Mouse (Mus musculus): Measurements from ENCODE around the gene Gm20388.

Gm20388 gene

DNA sequence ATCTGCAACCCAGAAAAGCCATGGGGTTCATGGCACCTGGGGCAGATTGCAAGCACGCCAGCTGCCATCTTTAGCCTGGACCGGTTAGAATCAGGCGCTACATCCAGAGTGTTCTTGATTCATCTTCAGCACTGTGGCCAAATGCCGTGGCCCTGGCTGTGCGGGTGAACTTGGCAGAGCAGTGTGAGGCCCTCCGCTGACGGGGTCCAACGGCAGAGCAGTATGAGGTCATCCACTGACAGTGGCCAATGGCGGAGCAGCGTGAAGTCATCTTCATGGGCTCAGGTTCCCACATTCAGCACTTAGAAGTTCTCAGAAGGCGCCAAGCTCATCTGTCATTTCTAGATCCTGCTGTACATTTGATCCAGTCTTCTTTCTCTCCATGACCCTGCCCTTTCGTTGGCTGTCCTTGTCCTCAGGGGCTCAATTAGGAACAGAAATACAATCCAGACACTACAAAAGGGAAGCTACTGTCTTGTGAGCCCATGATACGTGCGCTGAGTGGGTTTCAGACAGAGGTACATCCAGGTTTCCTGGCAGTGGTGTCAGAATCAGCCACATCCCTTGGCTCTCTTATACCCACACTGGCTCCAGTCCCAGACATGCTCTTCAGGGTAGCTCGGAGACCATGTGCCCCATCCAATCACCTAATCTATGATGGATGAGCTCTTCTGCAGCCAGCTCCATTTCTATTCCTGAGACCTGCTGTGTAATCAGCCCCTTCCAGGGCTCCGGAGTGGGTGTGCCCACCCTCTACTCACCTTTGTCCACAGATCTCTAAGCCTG, 2329.8 kb downstream of the Gm20388 start:
- no peak for DNase-seq (ENCODE audit: low spot score in 2 of 2)

DNA sequence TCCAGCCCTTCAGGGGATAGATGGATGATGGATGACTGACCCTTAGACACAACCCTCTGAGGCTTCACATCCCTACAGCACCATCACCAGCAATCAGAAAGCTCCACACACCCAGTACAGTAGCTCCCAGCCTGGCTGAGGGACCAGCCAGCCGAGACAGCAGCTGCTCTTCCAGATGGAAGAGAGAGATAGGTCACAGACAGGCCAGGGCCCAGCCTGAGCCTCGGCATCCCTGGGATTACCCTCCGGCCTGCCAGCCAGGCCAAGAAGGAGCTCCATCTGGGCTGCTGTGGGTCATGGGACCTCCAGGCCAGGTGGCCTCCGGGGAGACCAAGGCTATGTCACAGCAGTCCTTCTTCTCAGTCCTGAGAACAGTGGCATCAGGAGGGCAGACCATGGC, 2332.7 kb downstream of the Gm20388 start:
- DNase-seq (ENCODE audit: low spot score in 2 of 2), result no peak

- DNase-seq (ENCODE audit: low spot score in 2 of 2), result no peak
Observed at GRCm38 (mm10) chr8:122245161-122245560, 2334.5 kb downstream of the Gm20388 start.

DNA sequence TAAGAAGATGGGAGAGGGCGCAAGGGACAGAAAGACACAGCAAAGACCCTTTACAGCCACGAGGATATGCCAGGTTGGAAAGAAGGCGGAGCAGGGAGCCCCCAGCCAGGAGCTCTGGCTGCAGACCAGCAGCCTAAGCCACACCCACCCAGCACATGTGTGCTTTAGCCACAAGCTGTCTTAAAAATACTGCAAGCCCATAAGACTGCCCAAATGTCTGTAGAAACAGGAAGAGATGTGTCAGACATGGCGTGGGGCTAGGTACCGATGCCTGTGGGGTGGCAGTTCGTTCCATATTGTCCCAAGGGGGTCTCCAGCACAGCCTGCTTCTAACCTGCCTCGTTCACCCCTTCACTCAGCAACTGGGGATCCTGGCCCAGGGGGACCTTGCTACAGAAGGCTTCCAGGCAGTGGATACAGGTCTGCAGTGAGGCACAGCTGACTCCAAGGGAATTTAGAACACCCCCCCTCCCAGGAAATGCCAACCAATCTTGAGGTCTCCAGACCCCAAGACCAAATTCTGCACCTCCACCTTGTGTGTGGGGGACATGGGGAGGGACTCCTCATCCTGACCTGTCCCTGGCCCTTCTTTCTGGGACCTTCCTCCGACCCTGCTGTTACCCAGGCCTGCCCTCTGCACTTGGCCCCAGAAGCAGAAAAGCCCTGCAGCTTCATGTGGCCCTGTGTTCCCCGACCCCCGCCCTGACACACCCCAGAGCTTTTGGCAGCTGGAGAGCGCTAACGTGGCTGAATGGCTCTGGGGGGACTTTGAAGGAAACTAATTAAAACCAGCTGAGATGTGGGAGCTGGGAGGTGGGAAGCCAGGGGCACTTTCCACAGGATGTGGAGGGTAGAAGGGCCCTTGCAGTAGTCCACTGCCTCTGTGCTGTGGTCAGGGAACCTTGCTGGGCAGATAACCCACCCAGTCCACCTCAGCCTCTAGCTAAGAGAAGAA, 2335.9 kb downstream of the Gm20388 start:
- DNase-seq (ENCODE audit: low spot score in 2 of 2), result no peak

GRCm38 (mm10) chr8:122251739-122252138, 2341.1 kb downstream of the Gm20388 start:
- no peak for DNase-seq (ENCODE audit: low spot score in 2 of 2)

DNA sequence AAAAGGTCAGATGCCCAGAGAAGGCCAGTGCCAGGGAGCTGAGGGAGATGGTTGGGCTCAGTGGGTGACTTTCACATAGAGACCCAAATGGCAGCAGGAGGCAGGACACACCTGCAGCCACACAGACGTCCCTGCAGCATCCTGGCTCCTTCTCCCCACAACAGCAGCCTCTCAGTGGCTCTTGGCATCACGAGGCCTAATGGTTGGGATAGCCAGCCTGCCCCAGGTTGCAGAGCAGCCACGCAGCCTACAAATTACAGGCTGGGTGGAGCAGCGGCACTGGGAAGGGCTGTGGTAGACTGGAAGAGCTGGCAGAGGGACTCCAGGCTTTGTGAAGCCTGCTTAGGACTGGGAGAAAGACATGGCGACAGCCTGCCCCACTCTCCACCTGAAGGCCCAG, 2341.7 kb downstream of the Gm20388 start:
- DNase-seq (ENCODE audit: low spot score in 2 of 2), result no peak

- peak; percentile 47 to 53 for DNase-seq (ENCODE audit: low spot score in 2 of 2)
Observed at GRCm38 (mm10) chr8:122259351-122259750, 2348.7 kb downstream of the Gm20388 start.

GRCm38 (mm10) chr8:122260755-122261154, 2350.1 kb downstream of the Gm20388 start:
- no peak for DNase-seq (ENCODE audit: low spot score in 2 of 2)

GRCm38 (mm10) chr8:122262835-122263234, 2352.2 kb downstream of the Gm20388 start:
- no peak for DNase-seq (ENCODE audit: low spot score in 2 of 2)

DNA sequence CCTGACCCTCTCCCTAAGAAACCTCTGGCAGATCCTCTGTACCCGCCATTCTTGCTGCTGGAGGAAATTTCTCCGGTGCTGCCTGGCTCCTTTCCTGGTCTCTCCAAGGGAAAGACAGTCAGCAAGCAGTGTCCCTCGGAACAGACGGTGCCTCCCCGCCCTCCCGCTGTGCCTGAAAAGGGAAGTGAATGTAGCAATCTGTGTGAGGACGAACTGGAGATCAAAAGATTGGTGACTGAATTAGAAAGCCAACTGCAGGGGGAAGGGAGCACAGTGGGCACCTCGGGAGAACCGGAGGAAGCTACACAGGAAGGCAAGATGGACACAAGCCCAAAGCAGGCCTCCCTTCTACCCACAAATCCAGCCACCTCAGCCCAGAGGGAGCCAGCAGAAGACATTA, 2353.6 kb downstream of the Gm20388 start:
- no peak for DNase-seq (ENCODE audit: low spot score in 2 of 2)

DNA sequence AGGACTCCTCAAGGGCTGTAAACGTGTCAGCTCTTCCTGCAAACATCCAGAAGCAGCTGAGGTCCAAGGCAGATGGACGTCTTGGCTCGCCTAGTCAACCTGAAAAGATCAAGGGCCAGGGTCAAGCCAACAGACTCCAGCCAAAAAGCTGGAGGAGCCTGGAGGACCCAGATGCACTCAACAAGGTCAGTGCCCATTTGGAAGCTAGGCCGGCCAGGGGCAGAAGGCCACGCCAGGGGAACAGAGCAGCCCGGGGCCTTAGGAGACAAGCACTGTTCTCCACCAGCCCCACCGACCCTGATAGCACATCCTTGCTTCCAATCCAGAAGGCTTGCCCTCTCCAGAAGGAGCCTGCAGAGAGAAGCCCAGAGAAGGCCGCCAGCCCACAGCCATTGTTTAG, 2354.9 kb downstream of the Gm20388 start:
- DNase-seq (ENCODE audit: low spot score in 2 of 2), result no peak

- DNase-seq (ENCODE audit: low spot score in 2 of 2), result no peak
Observed at GRCm38 (mm10) chr8:122266867-122267266, 2356.2 kb downstream of the Gm20388 start.

GRCm38 (mm10) chr8:122268861-122269260, 2358.2 kb downstream of the Gm20388 start:
- no peak for DNase-seq (ENCODE audit: low spot score in 2 of 2)

DNA sequence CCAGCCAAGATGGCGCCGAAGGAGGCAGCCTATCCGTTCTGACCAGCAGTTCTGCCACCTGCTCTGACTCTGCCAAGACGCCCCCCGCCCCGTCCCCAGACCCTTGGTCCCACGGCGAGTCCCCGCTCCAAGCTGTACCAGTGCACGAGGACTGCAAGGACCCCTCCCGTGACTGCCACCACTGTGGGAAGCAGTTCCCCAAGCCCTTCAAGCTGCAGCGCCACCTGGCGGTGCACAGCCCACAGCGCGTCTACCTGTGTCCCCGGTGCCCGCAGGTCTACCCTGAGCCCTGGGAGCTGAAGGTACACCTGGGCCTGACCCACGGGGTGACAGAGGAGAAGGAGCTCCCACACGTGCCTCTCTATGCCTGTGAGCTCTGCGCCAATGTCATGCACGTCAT, 2358.8 kb downstream of the Gm20388 start:
- DNase-seq (ENCODE audit: low spot score in 2 of 2), result peak in 1 of 2 experiments; percentile 58

DNA sequence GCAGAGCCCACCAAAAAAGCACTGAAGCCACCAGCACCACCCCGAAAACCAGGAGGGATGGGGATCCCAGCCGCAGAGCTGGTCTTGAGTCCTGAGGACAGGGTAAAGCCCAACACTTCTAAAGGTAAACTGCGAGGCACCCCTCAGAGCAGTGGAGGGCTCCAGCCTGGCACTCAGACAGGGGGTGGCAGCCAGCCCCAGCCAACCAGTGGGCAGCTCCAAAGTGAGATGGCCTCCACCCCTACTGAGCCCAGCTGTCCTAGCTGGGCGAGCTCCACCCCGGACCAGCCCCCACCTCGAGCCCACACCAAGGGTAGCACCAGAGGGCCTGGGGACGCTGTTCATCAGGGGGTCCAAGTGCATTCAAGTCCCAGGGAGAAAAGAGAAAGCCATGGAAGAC, 2359.9 kb downstream of the Gm20388 start:
- DNase-seq (ENCODE audit: low spot score in 2 of 2), result no peak

- DNase-seq (ENCODE audit: low spot score in 2 of 2), result peak; percentile 54 to 69
Observed at GRCm38 (mm10) chr8:122273152-122273551, 2362.5 kb downstream of the Gm20388 start.

GRCm38 (mm10) chr8:122273826-122274225, 2363.2 kb downstream of the Gm20388 start:
- DNase-seq (ENCODE audit: low spot score in 2 of 2), result no peak

DNA sequence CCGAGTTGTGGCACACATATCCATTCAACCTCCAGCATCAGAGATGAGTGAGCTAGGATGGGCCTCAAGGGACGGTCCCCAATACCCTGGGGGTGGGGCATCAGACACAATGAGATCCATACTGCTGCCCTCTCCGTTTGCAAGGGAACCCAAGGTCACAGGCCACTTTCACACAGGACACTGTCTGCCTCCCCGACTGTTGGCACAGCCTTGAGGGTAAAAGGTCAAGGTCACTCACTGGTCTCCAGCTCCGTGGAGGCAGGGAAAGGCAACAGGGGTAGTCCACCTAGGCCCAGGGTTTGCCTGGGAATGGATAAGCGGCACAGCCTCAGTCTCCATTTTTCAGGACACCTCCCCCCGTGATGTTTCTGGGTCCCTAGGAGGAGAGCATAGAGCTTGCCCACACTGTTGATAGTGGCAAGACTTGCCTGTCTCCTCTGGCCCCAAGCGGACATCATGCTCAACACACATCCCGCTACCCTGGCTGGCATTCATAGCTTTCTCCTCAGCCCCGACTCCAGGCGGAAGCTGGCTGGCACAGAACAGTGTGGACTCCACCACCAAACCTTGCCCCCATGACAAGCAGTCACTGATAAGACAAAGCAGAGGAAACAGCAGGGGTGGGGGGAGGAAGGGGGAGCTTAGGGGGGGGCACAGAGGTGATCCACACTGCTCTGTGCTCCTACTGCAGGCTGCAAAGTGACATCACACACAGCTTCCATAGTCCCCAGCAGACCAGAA, 2364.2 kb downstream of the Gm20388 start:
- DNase-seq (ENCODE audit: low spot score in 2 of 2), result no peak

DNA sequence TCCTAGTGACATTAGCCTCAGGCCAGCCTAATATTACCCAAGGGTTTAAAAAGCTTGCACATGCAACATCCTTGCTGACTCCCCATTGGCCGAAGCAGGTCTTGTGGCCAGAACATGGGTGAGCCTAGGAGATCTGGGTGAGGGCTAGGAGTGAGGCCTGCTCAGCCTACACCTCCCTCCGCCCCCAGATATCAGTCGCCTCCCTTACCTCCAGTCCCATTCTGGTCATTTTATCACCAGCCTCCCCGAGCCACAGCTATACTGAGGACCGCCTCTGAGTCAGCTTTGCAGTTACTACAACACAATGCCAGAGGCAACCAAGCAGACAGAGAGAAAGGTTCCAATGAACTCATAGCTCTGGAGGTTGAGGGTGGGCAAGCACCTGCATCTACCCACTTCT, 2365.7 kb downstream of the Gm20388 start:
- no peak for DNase-seq (ENCODE audit: low spot score in 2 of 2)

DNA sequence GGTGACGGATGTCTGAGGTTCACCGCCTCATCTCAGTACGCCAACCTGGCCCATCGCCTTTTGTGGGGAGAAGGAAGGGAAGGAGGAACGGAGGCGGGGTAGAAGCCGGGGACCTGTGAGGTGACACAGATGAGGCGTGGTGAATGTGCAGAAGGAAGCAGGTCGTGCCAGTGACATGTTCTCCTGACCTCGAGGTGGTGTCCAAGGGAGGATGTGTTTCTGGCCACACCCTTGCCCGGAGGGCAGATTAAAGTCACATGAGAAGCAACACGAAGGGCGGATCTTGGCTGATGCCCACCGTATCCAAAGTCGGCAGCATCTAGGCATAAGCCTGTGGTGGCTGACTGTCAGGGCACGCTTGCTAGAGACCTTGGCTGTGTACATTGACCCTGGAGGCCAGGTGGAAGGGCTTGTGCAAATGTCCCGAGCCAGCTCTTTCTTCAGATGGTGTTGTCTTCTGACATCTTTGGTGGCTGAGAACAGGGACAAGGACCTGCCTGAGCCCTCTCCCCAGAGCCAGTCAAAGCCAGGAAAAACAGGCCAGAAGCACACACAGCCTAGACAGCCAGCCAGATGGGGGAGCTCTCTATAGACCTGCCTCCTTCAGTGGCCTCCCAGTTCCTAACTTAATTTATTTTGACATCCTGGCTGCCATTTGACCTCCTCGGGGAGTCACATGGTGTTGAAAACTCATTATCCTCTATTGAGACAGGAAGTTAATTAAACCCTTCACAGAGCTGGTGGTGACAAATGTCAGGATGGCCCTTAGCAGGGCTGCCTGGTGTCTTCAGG, 2366.8 kb downstream of the Gm20388 start:
- DNase-seq (ENCODE audit: low spot score in 2 of 2), result no peak

GRCm38 (mm10) chr8:122280156-122280555, 2369.5 kb downstream of the Gm20388 start:
- no peak for DNase-seq (ENCODE audit: low spot score in 2 of 2)

Measured in heart, adult 9 months (tissue).